Mouse (Mus musculus) heart, postnatal 0 days (tissue): Measurements from ENCODE around the gene Rere. TPM values are rescaled to one million over a fixed set of nuclear protein-coding genes. Genes with fewer than 3 reads are reported as not detected.
A peak's percentile ranks its signal among the peaks of the same experiment; 100 is the strongest.

ENCODE experiments used
- ATAC-seq: fragments of 200-750 bp; cut with Nextera tagmentation; 2 replicates; pipeline ENCODE4 v1.8.0; 2017; ENCODE audit warnings: low read depth, moderate number of reproducible peaks, moderate library complexity; ENCODE audit not compliant: insufficient read depth
- DNase-seq: peaks from one replicate; pipeline ENCODE4 v3.0.0-alpha.2; 2016; ENCODE audit warnings: low spot score
- H3K27ac ChIP-seq: fragments of 300-500 bp; sonication (generic); 2 replicates; pipeline ENCODE4 v1.5.1; 2014; ENCODE audit warnings: low read depth, mild to moderate bottlenecking
- H3K27me3 ChIP-seq: fragments of 300-500 bp; sonication (generic); 2 replicates; pipeline ENCODE4 v1.6.1; 2014; ENCODE audit warnings: low read length, mixed read lengths; ENCODE audit not compliant: control insufficient read depth, insufficient read depth
- H3K36me3 ChIP-seq: fragments of 300-500 bp; sonication (generic); replicated peaks from 2 replicates; pipeline ENCODE4 v1.6.1; 2014; ENCODE audit warnings: low read length, mixed read lengths; ENCODE audit not compliant: control insufficient read depth, insufficient read depth
- H3K4me1 ChIP-seq: fragments of 300-500 bp; sonication (generic); 2 replicates; pipeline ENCODE4 v1.6.1; 2014; ENCODE audit warnings: antibody characterized with exemption; ENCODE audit not compliant: control insufficient read depth, insufficient read depth
- H3K4me2 ChIP-seq: fragments of 300-500 bp; sonication (generic); 2 replicates; pipeline ENCODE4 v1.6.1; 2014; ENCODE audit warnings: low read depth, mild to moderate bottlenecking, low read length, moderate library complexity
- H3K4me3 ChIP-seq: fragments of 300-500 bp; sonication (generic); 2 replicates; pipeline ENCODE4 v1.5.1; 2014; ENCODE audit warnings: low read depth, low read length
- H3K9ac ChIP-seq: fragments of 300-500 bp; sonication (generic); replicated peaks from 2 replicates; pipeline ENCODE4 v1.6.1; 2014; ENCODE audit warnings: low read depth, low read length, mixed read lengths
- H3K9me3 ChIP-seq: fragments of 300-500 bp; sonication (generic); replicated peaks from 2 replicates; pipeline ENCODE4 v1.6.1; 2016; ENCODE audit warnings: low read length; ENCODE audit not compliant: control insufficient read depth
- CTCF ChIP-seq: IDR thresholded peaks from 2 replicates; pipeline ENCODE4 v1.5.1; 2016; ENCODE audit warnings: antibody characterized with exemption, control low read depth, low read depth
- EP300 ChIP-seq: IDR thresholded peaks from 2 replicates; pipeline ENCODE4 v1.6.1; 2016; ENCODE audit warnings: antibody characterized with exemption, low read depth
- WGBS: fragments of 180-500 bp; shearing (Covaris S2); extraction: QIAGEN DNeasy Blood & Tissue Kit; methylation state at CpG from one replicate; pipeline ENCODE4 v1.1.7; 2014; 5-methylcytosine and 5-hydroxymethylcytosine counted together
- polyA plus RNA-seq: library from polyadenylated mRNA; unstranded; fragments of >200 nt; fragmentation: Nextera tagmentation; extraction: Ambion mirVana; gene quantifications from 2 replicates; pipeline ENCODE4 v1.2.1, GENCODE M21; 2015
- total RNA-seq: library from RNA; depleted of rRNA; stranded (reverse); fragments of >200 nt; gene quantifications from 2 replicates; pipeline ENCODE4 v1.2.3, GENCODE M21; 2014; ENCODE audit warnings: low replicate concordance

The Rere gene
- total and polyA plus RNA-seq, 2 experiments from 2014 or later: 14.6 to 17.9 TPM

DNA sequence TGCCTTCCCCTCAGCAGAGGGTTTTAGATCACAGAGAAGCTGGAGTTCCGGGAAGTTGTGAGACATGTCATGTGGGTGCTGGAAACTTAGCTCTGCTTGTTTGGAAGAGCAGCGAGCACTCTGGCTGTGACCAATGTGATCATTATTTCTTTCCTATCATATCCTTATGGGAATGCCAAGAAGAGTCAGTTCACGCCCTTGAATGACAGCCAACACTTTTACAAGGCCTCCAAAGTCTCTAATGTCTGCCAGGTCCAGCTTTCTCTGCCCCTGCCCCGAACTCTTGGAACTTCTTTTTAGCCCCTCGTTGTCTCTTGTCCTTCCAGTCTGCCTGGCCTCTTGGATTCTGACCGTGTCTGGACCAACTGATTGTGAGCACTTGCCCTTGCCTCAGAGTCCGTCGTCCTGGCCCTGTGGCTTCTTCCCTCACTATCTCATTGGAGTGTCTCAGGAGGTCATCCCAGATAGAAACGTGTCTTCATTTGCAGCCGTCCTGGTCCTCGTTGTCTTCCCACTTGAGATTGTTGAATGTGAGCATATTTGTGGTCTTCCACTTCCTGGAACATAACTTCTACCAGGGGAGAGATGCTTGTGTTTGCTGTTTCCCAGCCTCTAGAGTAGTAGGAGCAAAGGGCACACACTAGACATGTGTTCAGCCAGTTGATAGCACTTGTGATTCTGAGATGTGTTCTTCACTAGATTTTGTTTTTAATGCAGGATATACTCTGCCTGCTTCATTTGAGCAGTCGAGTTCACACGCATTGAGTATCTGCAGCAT is 120.6 kb downstream of the Rere start:
- whole genome bisulfite sequencing: 28% methylated on average over 13 of the region's 13 CpGs
- Histone ChIP-seq H3K9me3 (no peaks in the 10 kb centered on the region), H3K4me3 (no peak overlapping the region), H3K36me3 (0 out of 2 replicates have a peak, but pooled peaks cover 5% of the 10 kb centered on the region), H3K27me3 (no peaks in the 10 kb centered on the region), H3K9ac (no peak overlapping the region), H3K4me2 (0 out of 2 replicates have a peak overlapping the region, but pooled peaks have one; percentile 1), H3K27ac (peak overlapping the region; percentile 18), H3K4me1 (peaks cover 64% of the 10 kb centered on the region)
- ATAC-seq (no peak), DNase-seq (no peak)
- TF ChIP-seq CTCF (no peak), EP300 (no peak)

DNA sequence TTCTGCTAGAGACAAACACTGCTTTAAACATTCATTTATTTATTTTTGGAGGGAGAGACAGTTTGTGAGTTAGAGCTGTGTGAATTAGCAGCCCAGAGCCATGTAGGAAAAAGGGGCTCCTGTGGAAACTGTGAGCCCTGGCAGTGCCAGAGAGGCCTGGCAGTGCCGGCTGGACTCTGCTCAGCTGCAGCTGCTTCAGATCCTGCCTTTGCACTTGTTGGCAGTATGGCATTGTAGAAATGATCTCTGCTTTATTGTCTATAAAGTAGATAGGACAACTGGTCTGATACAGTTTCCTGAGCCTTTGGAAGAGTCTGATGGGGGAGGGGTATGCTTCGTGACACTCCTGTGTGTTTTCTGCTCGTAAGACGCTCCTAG is 121.2 kb downstream of the Rere start:
- no peak overlapping the region for H3K4me3 ChIP-seq
- ATAC-seq: no peak
- 50% methylated on average over 4 of the region's 4 CpGs for WGBS
- H3K4me2 ChIP-seq: no peak overlapping the region
- H3K9ac ChIP-seq: no peak overlapping the region
- peak overlapping the region; percentile 18; the same call in 1 of the 2 replicates for H3K27ac ChIP-seq
- no peaks in the 10 kb centered on the region for H3K27me3 ChIP-seq
- no peak for DNase-seq
- H3K36me3 ChIP-seq: 0 out of 2 replicates have a peak, but pooled peaks cover 9% of the 10 kb centered on the region
- peaks cover 65% of the 10 kb centered on the region for H3K4me1 ChIP-seq
- H3K9me3 ChIP-seq: no peaks in the 10 kb centered on the region
- TF ChIP-seq CTCF (no peak), EP300 (no peak)

DNA sequence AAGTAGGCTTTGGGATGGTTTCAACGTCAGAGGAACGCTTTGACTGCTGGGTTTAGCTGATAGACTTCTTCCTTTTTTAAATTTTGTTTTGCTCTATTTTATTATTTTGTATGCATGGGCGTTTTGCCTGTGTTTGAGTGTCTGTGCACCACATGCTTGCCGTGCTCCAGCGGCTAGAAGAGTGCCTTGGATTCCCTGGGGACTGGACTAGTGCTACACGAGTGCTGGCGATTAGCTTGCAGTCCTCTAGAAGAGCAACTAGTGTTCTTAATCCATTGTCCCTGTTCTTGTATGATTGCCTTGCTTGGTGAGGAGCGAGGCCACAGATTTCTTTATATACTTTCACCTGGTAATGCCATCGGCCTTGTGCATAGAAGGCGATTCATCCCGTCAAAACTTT is 122.5 kb downstream of the Rere start:
- Histone ChIP-seq H3K9ac (no peak overlapping the region), H3K4me1 (peaks cover 65% of the 10 kb centered on the region), H3K36me3 (0 out of 2 replicates have a peak, but pooled peaks cover 15% of the 10 kb centered on the region), H3K4me2 (no peak overlapping the region), H3K9me3 (no peaks in the 10 kb centered on the region), H3K27me3 (no peaks in the 10 kb centered on the region), H3K27ac (no peak overlapping the region), H3K4me3 (no peak overlapping the region)
- DNase-seq (no peak), ATAC-seq (no peak)
- TF ChIP-seq CTCF: no peak
- no peak for TF ChIP-seq EP300
- 49% methylated on average over 11 of the region's 11 CpGs for WGBS

DNA sequence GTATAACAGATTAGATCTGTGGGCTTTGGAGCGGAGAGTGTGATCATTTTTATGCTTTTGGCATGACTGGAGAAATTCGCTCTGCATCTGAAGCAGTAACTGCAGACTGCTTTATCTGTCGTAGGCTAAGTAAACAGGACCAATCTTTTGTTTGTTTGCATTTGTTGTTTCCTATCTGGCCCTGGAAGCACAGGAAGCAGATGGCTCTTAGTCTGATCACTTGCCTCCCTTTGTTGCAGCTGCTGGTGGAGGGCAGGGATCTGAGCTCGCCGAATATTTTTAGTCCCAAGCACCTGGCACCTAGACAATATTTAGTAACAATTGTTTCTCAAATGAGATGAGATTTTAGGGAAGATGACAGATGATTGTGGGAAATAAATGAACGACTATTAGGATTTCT is 123.1 kb downstream of the Rere start:
- Histone ChIP-seq H3K9ac (no peak overlapping the region), H3K36me3 (peaks cover 19% of the 10 kb centered on the region; the same call in 1 of the 2 replicates), H3K27ac (no peak overlapping the region), H3K9me3 (no peaks in the 10 kb centered on the region), H3K4me1 (peaks cover 65% of the 10 kb centered on the region), H3K4me3 (no peak overlapping the region), H3K4me2 (peak overlapping the region; percentile 7; the same call in 1 of the 2 replicates), H3K27me3 (no peaks in the 10 kb centered on the region)
- TF ChIP-seq EP300: no peak
- DNase-seq (peak; percentile 24), ATAC-seq (no peak)
- 25% methylated on average over 6 of the region's 6 CpGs for WGBS

DNA sequence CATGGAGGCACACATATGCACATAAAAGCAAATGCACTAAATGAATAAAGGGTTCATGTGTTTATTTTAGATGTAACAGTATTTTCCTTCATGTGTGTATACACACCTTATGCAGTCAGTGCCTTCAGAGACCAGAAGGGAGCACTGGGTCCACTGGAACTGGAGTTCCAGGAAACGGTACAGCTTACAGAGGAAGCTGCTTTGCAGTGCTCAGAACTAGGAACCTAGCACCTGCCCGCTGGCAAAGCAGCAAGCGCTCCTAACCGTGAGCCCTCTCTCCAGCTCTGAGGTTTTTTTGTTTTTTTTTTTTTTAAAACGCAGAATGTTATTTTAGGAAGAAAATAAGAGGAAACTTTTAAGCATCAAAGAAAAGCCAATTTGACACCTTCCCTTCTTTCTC is 124.3 kb downstream of the Rere start:
- H3K27ac ChIP-seq: 0 out of 2 replicates have a peak overlapping the region, but pooled peaks have one; percentile 1
- peak overlapping the region; percentile 47; the same call in 1 of the 2 replicates for H3K4me2 ChIP-seq
- H3K4me1 ChIP-seq: peaks cover 57% of the 10 kb centered on the region
- no peak for TF ChIP-seq EP300
- no peak for TF ChIP-seq CTCF
- H3K9ac ChIP-seq: 0 out of 2 replicates have a peak overlapping the region, but pooled peaks have one; percentile 0
- no peaks in the 10 kb centered on the region for H3K9me3 ChIP-seq
- ATAC-seq: no peak
- H3K27me3 ChIP-seq: no peaks in the 10 kb centered on the region
- 47% methylated on average over 5 of the region's 5 CpGs for WGBS
- DNase-seq: no peak
- no peak overlapping the region for H3K4me3 ChIP-seq
- H3K36me3 ChIP-seq: peaks cover 27% of the 10 kb centered on the region; the same call in 1 of the 2 replicates
